Mouse (Mus musculus) ES-Bruce4 (cell line): ENCODE measurements around the gene Luc7l3.

Experiments used
- CTCF ChIP-seq: IDR thresholded peaks from one replicate; pipeline ENCODE4 v1.8.1; 2011; ENCODE audit warnings: low read depth, low read length
- EP300 ChIP-seq: IDR thresholded peaks from 2 replicates; pipeline ENCODE4 v1.6.1; 2011; ENCODE audit warnings: low read depth, low read length; ENCODE audit not compliant: insufficient read depth
- POLR2A ChIP-seq: IDR thresholded peaks from one replicate; pipeline ENCODE4 v1.8.1; 2011; ENCODE audit warnings: low read length; ENCODE audit not compliant: insufficient read depth

GRCm38 (mm10) chr11:94347063-94347575 lies 25.3 kb upstream of the Luc7l3 start:
- no peak for TF ChIP-seq CTCF
- TF ChIP-seq EP300, result no peak
- TF ChIP-seq POLR2A, result no peak
